Mouse (Mus musculus) embryonic facial prominence, embryonic 14.5 days (tissue): ENCODE measurements around the gene Tbc1d24. TPM values are rescaled to one million over a fixed set of nuclear protein-coding genes. Genes with fewer than 3 reads are reported as not detected.

Source experiments
- ATAC-seq: fragments of 200-750 bp; cut with Nextera tagmentation; 2 replicates; pipeline ENCODE4 v1.8.0; 2017; ENCODE audit warnings: low read depth, moderate number of reproducible peaks, moderate TSS enrichment
- DNase-seq: peaks from one replicate; pipeline ENCODE4 v3.0.0-alpha.2; 2015; ENCODE audit warnings: low spot score
- H3K27ac ChIP-seq: fragments of 300-500 bp; sonication (generic); replicated peaks from 2 replicates; pipeline ENCODE4 v1.5.1; 2014; ENCODE audit warnings: low read depth, mild to moderate bottlenecking, low read length, moderate library complexity
- H3K27me3 ChIP-seq: fragments of 300-500 bp; sonication (generic); replicated peaks from 2 replicates; pipeline ENCODE4 v1.6.1; 2014; ENCODE audit warnings: low read length; ENCODE audit not compliant: control insufficient read depth, insufficient read depth
- H3K36me3 ChIP-seq: fragments of 300-500 bp; sonication (generic); 2 replicates; pipeline ENCODE4 v1.6.1; 2014; ENCODE audit warnings: low read length, mixed read lengths; ENCODE audit not compliant: control insufficient read depth, insufficient read depth
- H3K4me1 ChIP-seq: fragments of 300-500 bp; sonication (generic); 2 replicates; pipeline ENCODE4 v1.6.1; 2014; ENCODE audit warnings: antibody characterized with exemption, low read length; ENCODE audit not compliant: control insufficient read depth, insufficient read depth
- H3K4me2 ChIP-seq: fragments of 300-500 bp; sonication (generic); 2 replicates; pipeline ENCODE4 v1.6.1; 2014; ENCODE audit warnings: low read depth, mild to moderate bottlenecking, low read length, moderate library complexity, mixed read lengths
- H3K4me3 ChIP-seq: fragments of 300-500 bp; sonication (generic); 2 replicates; pipeline ENCODE4 v1.5.1; 2014; ENCODE audit warnings: low read depth, mild to moderate bottlenecking, low read length
- H3K9ac ChIP-seq: fragments of 300-500 bp; sonication (generic); 2 replicates; pipeline ENCODE4 v1.6.1; 2014; ENCODE audit warnings: low read depth, mild to moderate bottlenecking, low read length, moderate library complexity, mixed read lengths
- H3K9me3 ChIP-seq: fragments of 300-500 bp; sonication (generic); 2 replicates; pipeline ENCODE4 v1.6.1; 2016; ENCODE audit warnings: low read length; ENCODE audit not compliant: control insufficient read depth
- whole genome bisulfite sequencing: fragments of 180-500 bp; shearing (Covaris S2); extraction: QIAGEN DNeasy Blood & Tissue Kit; methylation state at CpG from one replicate; pipeline ENCODE4 v1.1.7; 2014; 5-methylcytosine and 5-hydroxymethylcytosine counted together
- polyA plus RNA-seq: library from polyadenylated mRNA; unstranded; fragments of >200 nt; fragmentation: Nextera tagmentation; extraction: Ambion mirVana; gene quantifications from 2 replicates; pipeline ENCODE4 v1.2.1, GENCODE M21; 2014

The Tbc1d24 gene
- 4.6 and 6.4 TPM in 2 replicates for polyA plus RNA-seq

DNA sequence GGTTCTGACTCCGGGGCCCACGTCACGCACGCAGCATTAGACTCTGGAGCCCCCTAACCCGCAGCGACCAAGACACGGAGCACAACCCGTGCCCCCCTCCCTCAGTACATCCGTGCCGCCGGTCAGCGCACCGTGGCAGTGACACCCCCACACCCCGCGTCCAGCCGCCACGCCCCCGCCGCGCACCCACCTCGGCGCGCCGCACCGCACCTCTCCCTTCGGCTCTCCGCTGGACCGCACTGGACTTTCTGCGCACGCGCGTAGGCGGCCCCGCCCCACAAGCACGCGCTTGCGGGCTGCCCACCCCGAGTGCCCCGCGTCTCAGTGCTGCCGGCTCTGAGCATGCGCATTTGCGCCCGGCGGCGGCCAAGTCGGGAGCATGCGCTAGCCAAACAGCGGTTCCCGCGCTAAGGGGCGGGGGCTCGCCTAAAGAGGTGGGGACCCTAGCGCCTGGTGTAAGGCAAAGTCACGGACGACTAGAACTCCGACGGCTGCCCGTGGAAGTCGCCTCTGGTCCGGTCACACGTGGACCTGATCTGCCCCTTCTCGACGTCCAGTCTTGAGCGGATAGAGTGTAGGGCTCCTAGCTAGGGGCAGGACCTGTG lies at the start of gene Tbc1d24:
TSS of gene Tbc1d24 (minus strand) at position 279 of the 605 bp plus-strand sequence.
- peak within 1 kb of the TSS; percentile 84 for H3K9ac ChIP-seq
- no peaks in the 10 kb centered on the region for H3K27me3 ChIP-seq
- ATAC-seq, result peak; percentile 81
- H3K4me2 ChIP-seq, result peak within 1 kb of the TSS; percentile 92
- H3K4me1 ChIP-seq, result peaks cover 62% of the 10 kb centered on the region
- WGBS, result under 1% methylated on average over 39 of the region's 65 CpGs
- no peaks in the 10 kb centered on the region for H3K36me3 ChIP-seq
- H3K4me3 ChIP-seq, result peak within 1 kb of the TSS; percentile 75
- peak within 1 kb of the TSS; percentile 65 for H3K27ac ChIP-seq
- DNase-seq, result peak; percentile 96
- no peaks in the 10 kb centered on the region for H3K9me3 ChIP-seq

DNA sequence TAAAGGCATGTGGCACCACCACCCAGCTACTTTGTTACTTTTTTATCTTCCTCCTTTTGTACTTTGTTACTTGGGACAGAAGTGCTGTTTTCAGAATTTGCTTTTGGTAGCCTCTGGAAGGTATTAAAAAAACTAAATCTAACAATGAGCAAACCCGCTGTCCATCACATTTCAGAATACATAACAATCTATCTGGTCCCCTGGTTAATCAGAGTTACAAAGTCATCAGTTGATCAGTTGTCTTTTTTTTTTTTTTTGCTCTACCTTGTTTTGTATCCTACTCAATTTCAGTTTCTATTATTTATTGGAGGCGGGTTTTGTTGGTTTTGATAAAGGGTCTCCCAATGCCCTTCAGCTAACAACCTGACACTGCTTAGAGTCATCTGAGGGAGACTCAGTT lies 47.0 kb upstream of the Tbc1d24 start:
- Histone ChIP-seq H3K27ac (no peak overlapping the region), H3K9ac (peak overlapping the region; percentile 75; the same call in 1 of the 2 replicates), H3K4me1 (peaks cover 16% of the 10 kb centered on the region), H3K4me2 (peak overlapping the region; percentile 71; the same call in 1 of the 2 replicates), H3K36me3 (peaks cover 15% of the 10 kb centered on the region), H3K9me3 (no peaks in the 10 kb centered on the region), H3K27me3 (no peaks in the 10 kb centered on the region), H3K4me3 (peak overlapping the region; percentile 69)
- DNase-seq, result no peak
- ATAC-seq, result no peak
- WGBS, result 95% methylated on average over 2 of the region's 2 CpGs

DNA sequence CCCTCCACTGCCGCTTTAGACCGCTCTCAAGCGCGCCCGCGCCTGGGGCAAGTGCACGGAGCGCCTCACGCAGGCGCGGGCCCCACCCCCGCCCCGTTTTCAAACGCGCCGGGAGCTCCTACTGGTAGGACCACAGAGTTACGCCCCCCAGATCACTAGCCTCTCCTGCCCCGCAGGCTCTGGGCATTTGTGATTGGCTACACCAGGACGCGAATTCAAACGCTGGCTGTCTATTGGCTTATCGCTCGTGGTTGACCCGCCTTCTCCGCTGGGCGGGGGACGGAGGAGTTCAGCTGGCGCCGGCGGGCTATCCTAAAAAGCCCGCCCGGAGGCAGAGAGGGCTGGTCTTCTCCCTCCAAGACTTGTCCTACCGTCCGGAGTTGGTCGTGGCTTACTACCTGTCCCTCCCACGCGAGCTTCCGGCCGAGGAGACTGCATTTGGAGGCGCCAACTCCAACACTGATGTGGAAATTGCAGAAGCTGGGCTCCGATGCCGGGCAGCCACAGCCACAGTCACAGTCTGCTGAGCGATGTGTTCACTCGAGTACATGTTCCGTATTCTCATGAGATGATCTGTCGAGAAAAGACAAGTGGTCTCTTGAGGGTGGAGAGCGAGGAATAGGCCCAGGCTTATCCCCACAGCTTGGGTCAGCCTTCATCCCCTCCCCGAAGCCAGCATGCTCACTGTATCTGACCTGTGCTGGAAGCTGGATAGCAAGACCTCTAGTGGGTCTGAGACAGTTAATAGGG lies 46.1 kb upstream of the Tbc1d24 start, which contains the start of gene Ccnf:
TSS of gene Ccnf (minus strand) at position 165 of the 750 bp plus-strand sequence.
- ATAC-seq (peak; percentile 100), DNase-seq (peak; percentile 100)
- WGBS, result under 1% methylated on average over 27 of the region's 48 CpGs
- H3K36me3 ChIP-seq, result peaks cover 22% of the 10 kb centered on the region
- peak within 1 kb of the TSS; percentile 71 for H3K27ac ChIP-seq
- peak within 1 kb of the TSS; percentile 71 for H3K4me2 ChIP-seq
- H3K9ac ChIP-seq, result peak within 1 kb of the TSS; percentile 77
- H3K4me1 ChIP-seq, result peaks cover 16% of the 10 kb centered on the region
- H3K9me3 ChIP-seq, result no peaks in the 10 kb centered on the region
- H3K4me3 ChIP-seq, result peak within 1 kb of the TSS; percentile 69
- H3K27me3 ChIP-seq, result no peaks in the 10 kb centered on the region

DNA sequence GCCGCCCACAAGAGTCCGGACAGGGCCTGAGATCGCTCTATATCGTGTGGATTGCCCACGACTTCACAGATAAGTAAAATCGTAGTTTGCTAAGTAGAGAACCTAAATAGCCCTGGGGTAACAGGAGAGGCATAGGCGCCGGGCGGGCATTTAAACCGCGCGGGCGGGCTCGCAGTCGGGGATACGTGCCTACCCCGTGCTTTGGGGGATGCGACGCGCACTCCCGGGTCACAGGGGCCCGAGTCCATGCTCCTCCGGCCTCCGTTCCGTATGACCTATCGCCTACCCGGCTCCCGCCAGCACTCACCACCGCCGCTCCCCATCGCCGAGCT lies 45.6 kb upstream of the Tbc1d24 start:
- peak overlapping the region; percentile 69 for H3K4me3 ChIP-seq
- no peak for ATAC-seq
- H3K9me3 ChIP-seq, result no peaks in the 10 kb centered on the region
- no peak for DNase-seq
- no peaks in the 10 kb centered on the region for H3K27me3 ChIP-seq
- peak overlapping the region; percentile 77 for H3K9ac ChIP-seq
- H3K27ac ChIP-seq, result peak overlapping the region; percentile 68
- peaks cover 27% of the 10 kb centered on the region for H3K36me3 ChIP-seq
- H3K4me1 ChIP-seq, result peaks cover 16% of the 10 kb centered on the region
- H3K4me2 ChIP-seq, result peak overlapping the region; percentile 71
- WGBS, result 0% methylated on average over 17 of the region's 32 CpGs

DNA sequence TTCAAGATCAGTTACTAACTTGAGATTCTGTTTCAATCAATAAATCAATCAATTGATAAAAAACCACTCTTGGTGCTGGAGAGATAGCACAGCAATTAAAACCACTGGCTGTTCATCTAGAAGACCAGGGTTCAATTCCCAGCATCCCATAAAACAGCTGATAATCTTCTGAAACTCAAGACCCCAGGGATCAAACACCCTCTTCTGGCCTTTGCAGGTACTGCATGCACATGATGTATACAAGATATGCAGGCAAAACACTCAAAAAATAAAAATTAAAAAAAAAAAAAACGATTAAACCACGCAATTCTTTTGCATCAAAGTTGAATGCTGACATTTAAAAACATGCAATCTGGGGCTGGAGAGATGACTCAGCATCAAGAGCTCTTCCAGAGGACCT lies 43.3 kb upstream of the Tbc1d24 start:
- WGBS, result 93% methylated on average over 2 of the region's 2 CpGs
- DNase-seq (no peak), ATAC-seq (no peak)
- Histone ChIP-seq H3K9me3 (peaks cover 5% of the 10 kb centered on the region; the same call in 1 of the 2 replicates), H3K9ac (no peak overlapping the region), H3K4me3 (no peak overlapping the region), H3K4me2 (no peak overlapping the region), H3K27ac (no peak overlapping the region), H3K36me3 (peaks cover 45% of the 10 kb centered on the region), H3K27me3 (no peaks in the 10 kb centered on the region), H3K4me1 (peaks cover 16% of the 10 kb centered on the region)

DNA sequence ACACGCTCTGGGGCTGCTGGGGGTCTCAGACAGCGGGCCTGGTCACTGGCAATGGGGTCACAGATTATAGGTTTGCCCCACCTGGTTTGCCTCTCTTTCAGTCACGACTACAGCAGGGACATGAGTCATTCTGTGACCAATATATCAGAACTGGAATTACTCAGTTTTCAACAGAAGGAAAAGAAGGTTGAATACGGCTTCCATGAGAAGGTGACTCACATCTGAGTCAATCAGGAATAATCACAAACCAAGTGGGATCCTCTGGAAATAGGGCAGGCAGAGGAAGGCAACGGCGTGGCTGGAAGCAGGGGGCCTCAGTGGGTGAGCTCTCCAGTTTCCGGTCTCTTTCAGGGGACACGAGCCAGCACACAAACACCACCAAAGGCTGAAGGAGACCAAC lies 38.7 kb upstream of the Tbc1d24 start:
- Histone ChIP-seq H3K27ac (no peak overlapping the region), H3K36me3 (peaks cover 90% of the 10 kb centered on the region), H3K9me3 (peaks cover 7% of the 10 kb centered on the region; the same call in 1 of the 2 replicates), H3K4me2 (no peak overlapping the region), H3K9ac (no peak overlapping the region), H3K4me3 (no peak overlapping the region), H3K27me3 (no peaks in the 10 kb centered on the region), H3K4me1 (no peaks in the 10 kb centered on the region)
- ATAC-seq (no peak), DNase-seq (no peak)
- WGBS, result 97% methylated on average over 8 of the region's 8 CpGs

DNA sequence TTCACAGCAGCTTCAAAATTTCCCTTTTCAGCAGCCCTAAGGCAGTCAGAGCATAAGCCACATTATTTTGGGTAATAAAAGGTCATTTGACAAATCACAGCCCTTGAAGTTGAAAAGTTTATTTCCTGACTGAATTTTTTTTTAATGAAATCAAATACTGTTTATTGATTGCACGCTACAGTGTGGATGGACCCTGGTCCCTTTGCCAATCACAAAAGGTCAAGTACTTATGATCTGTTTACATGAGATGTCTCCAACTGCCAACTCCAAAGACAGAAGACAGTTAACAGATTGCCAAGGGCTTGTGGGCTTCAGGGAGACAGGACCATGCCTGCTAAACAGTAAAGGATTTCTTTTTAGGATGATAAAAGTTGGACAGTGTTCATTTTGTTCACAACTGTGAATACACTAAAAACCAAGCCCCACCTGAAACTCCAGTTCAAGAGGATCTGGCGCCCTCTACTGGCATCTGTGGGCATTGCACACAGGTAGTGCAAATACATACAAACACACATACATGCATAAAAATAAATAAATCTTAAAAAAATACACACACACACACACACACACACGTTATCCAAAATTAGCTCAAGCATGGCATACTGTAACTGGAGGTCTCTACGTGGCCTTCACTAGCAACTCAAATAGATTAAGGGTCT lies 38.1 kb upstream of the Tbc1d24 start:
- H3K27me3 ChIP-seq, result no peaks in the 10 kb centered on the region
- ATAC-seq (no peak), DNase-seq (no peak)
- no peak overlapping the region for H3K4me2 ChIP-seq
- WGBS, result 86% methylated on average over 4 of the region's 4 CpGs
- no peaks in the 10 kb centered on the region for H3K4me1 ChIP-seq
- no peak overlapping the region for H3K27ac ChIP-seq
- H3K36me3 ChIP-seq, result peaks cover 90% of the 10 kb centered on the region
- no peak overlapping the region for H3K9ac ChIP-seq
- peaks cover 7% of the 10 kb centered on the region; the same call in 1 of the 2 replicates for H3K9me3 ChIP-seq
- no peak overlapping the region for H3K4me3 ChIP-seq

DNA sequence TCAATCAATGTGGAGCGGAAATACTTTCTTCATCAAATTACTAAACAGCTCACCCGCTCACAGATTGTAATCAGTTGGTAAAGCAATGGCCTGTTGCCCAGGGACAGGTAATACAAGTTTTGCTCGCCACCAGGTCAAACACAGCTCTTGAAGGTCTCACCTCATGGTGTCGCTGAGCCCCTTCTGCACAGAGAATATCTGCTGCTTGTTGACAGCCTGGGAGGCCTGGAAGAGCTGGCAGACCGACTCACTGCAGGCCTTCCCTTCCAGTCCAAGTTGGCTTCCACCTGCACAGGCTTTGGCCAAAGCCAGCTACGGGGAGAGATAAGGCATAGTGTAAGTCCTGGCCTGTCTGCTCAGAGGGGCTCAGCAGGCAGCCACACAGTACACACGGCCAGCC lies 31.6 kb upstream of the Tbc1d24 start:
- no peak overlapping the region for H3K27ac ChIP-seq
- no peaks in the 10 kb centered on the region for H3K9me3 ChIP-seq
- DNase-seq (no peak), ATAC-seq (no peak)
- no peaks in the 10 kb centered on the region for H3K27me3 ChIP-seq
- H3K4me2 ChIP-seq, result no peak overlapping the region
- WGBS, result 96% methylated on average over 7 of the region's 7 CpGs
- H3K9ac ChIP-seq, result no peak overlapping the region
- H3K4me3 ChIP-seq, result no peak overlapping the region
- peaks cover 100% of the 10 kb centered on the region for H3K36me3 ChIP-seq
- H3K4me1 ChIP-seq, result no peaks in the 10 kb centered on the region
